Mouse (Mus musculus): ENCODE data around the gene Nyap1.
"Not testable (repeated sequence)": the region's sequence is repeated elsewhere in the genome, so short reads cannot be mapped to it uniquely, and the experiment has no call there.

- not testable (repeated sequence) for TF ChIP-seq CTCF (conservative IDR thresholded peaks at IDR 0.05; ENCODE audit: low read length); POU5F1 (IDR thresholded peaks at IDR 0.05; ENCODE audit: borderline replicate concordance, low read length)
Measured at GRCm38 (mm10) chr5:137720558-137721164, 20.7 kb downstream of the Nyap1 start.
